Mouse (Mus musculus) liver, adult 2 months (tissue): Measurements from ENCODE around the gene Cd93.

Experiments
- CTCF ChIP-seq: fragments of 200-500 bp; IDR thresholded peaks from 2 replicates; pipeline ENCODE4 v1.5.1; 2011; ENCODE audit warnings: low read depth, low read length, control low read depth
- POLR2A ChIP-seq: fragments of 200-500 bp; IDR thresholded peaks from 2 replicates; pipeline ENCODE4 v1.6.1; 2011; ENCODE audit warnings: low read length, control low read depth; ENCODE audit not compliant: insufficient read depth; ENCODE audit errors: extremely low read depth

DNA sequence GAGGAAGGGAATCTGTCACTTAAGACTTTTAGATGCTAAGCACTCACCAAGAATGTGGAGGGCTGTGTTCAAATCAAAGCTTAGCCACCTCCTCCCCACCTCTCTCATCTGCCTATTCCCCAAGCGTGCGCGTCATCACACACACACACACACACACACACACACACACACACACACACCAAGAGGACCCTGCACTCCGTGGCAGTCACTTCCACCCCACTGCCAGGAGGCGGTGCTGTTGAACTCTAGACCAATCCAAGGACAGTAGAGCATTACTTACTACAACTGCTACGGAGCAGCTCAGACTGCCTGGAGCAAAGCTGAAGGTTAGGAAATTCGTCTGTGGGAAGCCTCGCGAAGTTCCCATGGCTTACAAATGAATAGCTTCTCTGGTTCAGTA, 34.2 kb downstream of the Cd93 start:
- TF ChIP-seq CTCF = peak; percentile 92
- no peak for TF ChIP-seq POLR2A
